Mouse (Mus musculus) embryonic facial prominence, embryonic 11.5 days (tissue): ENCODE data around the gene Kcnk7. TPM values are rescaled to one million over a fixed set of nuclear protein-coding genes. Genes with fewer than 3 reads are reported as not detected.

Experiments used
- ATAC-seq: fragments of 200-750 bp; cut with Nextera tagmentation; replicated peaks from 2 replicates; pipeline ENCODE4 v1.8.0; 2017; ENCODE audit warnings: low read depth; ENCODE audit not compliant: insufficient number of reproducible peaks, low FRiP score, low TSS enrichment
- DNase-seq: peaks from one replicate; pipeline ENCODE4 v3.0.0-alpha.2; 2015; ENCODE audit warnings: low spot score
- H3K27ac ChIP-seq: fragments of 300-500 bp; sonication (generic); replicated peaks from 2 replicates; pipeline ENCODE4 v1.5.1; 2014; ENCODE audit warnings: mild to moderate bottlenecking, low read depth, low read length, control low read depth
- H3K27me3 ChIP-seq: fragments of 300-500 bp; sonication (generic); 2 replicates; pipeline ENCODE4 v1.6.1; 2014; ENCODE audit warnings: mild to moderate bottlenecking, low read length, moderate library complexity, mixed read lengths; ENCODE audit not compliant: control insufficient read depth, insufficient read depth
- H3K36me3 ChIP-seq: fragments of 300-500 bp; sonication (generic); replicated peaks from 2 replicates; pipeline ENCODE4 v1.6.1; 2014; ENCODE audit warnings: low read depth, mild to moderate bottlenecking, low read length, moderate library complexity, mixed read lengths; ENCODE audit not compliant: control insufficient read depth, insufficient read depth
- H3K4me1 ChIP-seq: fragments of 300-500 bp; sonication (generic); 2 replicates; pipeline ENCODE4 v1.6.1; 2014; ENCODE audit warnings: low read length, mixed read lengths; ENCODE audit not compliant: control insufficient read depth, insufficient read depth
- H3K4me2 ChIP-seq: fragments of 300-500 bp; sonication (generic); 2 replicates; pipeline ENCODE4 v1.6.1; 2014; ENCODE audit warnings: low read depth, mild to moderate bottlenecking, control low read depth, low read length, moderate library complexity
- H3K4me3 ChIP-seq: fragments of 300-500 bp; sonication (generic); 2 replicates; pipeline ENCODE4 v1.5.1; 2014; ENCODE audit warnings: low read depth, low read length, control low read depth
- H3K9ac ChIP-seq: fragments of 300-500 bp; sonication (generic); replicated peaks from 2 replicates; pipeline ENCODE4 v1.6.1; 2014; ENCODE audit warnings: mild to moderate bottlenecking, control low read depth, low read length
- H3K9me3 ChIP-seq: fragments of 300-500 bp; sonication (generic); replicated peaks from 2 replicates; pipeline ENCODE4 v1.6.1; 2016; ENCODE audit warnings: mild to moderate bottlenecking, low read length, inconsistent platforms, mixed read lengths; ENCODE audit not compliant: control insufficient read depth
- WGBS: fragments of 180-500 bp; shearing (Covaris S2); extraction: QIAGEN DNeasy Blood & Tissue Kit; methylation state at CpG from one replicate; pipeline ENCODE4 v1.1.7; 2014; 5-methylcytosine and 5-hydroxymethylcytosine counted together
- polyA plus RNA-seq: library from polyadenylated mRNA; unstranded; fragments of >200 nt; fragmentation: Nextera tagmentation; extraction: Ambion mirVana; gene quantifications from 2 replicates; pipeline ENCODE4 v1.2.1, GENCODE M21; 2014

The Kcnk7 gene
- polyA plus RNA-seq, 1 experiment from 2014 or later: not detected

DNA sequence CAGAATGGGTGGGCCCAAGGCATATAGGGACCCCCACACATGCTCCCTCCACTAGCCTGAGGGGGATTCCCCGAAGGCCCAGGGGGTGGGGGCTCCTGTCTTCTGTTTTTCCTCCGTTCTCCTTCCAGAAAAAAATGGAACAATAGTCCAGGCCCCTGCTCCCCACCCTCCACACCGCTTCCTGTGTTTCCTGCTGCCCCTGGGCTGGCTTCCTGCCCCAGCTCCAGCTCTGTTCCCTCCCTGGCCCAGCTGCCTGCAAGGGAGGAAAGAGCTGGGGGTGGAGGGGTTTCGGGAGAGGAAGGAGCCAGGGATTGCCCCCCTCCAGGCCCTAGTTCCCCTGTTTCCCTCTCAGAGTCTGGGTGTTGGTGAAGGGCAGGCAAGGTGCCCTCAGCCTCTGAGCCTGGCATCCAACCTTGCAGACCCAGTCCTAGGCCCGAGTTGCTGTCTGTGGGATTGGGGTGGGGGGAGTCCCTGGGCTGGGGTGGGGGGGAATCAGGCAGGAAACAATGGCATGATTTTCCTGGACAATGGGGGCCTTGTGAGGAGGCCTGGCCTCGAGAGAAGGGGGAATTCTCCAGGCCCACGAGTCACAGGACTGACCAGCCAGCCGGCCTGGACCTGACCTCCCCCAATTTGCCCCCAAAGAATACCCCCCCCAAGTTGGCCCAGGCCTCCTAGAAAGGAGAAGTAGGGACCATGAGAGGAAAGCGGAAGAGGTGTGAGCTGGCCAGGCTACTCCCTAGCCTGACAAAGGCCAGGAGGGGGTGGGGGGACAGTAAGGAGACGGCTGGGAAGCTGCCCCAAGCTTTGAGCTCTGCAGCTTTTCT is 11.9 kb upstream of the Kcnk7 start:
- no peaks in the 10 kb centered on the region for H3K27me3 ChIP-seq
- DNase-seq (no peak), ATAC-seq (no peak)
- H3K9me3 ChIP-seq: no peaks in the 10 kb centered on the region
- WGBS: 42% methylated on average over 10 of the region's 10 CpGs
- H3K4me2 ChIP-seq: peak overlapping the region; percentile 71
- H3K9ac ChIP-seq: peak overlapping the region; percentile 47
- H3K27ac ChIP-seq: 0 out of 2 replicates have a peak overlapping the region, but pooled peaks have one; percentile 28
- H3K4me3 ChIP-seq: peak overlapping the region; percentile 71
- peaks cover 14% of the 10 kb centered on the region for H3K4me1 ChIP-seq
- H3K36me3 ChIP-seq: peaks cover 13% of the 10 kb centered on the region

GRCm38 (mm10) chr19:5692913-5693396 is 11.2 kb upstream of the Kcnk7 start:
- 69% methylated on average over 10 of the region's 10 CpGs for WGBS

DNA sequence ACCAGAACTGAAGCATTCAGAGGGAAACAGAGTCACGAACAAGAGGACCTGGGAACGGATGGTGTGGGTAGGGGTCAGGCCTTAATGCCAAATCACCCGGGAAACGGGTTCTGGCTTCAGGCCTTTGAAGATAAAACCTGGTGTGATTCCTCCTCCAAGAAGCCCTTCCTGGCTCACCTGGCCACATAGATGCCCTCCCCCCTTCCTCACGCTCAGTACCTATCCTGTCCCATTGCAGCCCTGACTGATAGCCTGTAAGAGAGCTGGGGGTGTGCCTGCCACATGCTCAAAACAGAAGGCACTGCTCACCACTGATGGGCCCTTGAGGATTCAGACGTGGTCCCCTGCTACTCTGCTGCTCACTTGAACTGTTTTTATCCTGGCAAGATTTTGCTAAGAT is 10.4 kb upstream of the Kcnk7 start:
- peaks cover 12% of the 10 kb centered on the region for H3K4me1 ChIP-seq
- H3K4me3 ChIP-seq: no peak overlapping the region
- WGBS: 89% methylated on average over 6 of the region's 6 CpGs
- H3K36me3 ChIP-seq: peaks cover 20% of the 10 kb centered on the region
- H3K9me3 ChIP-seq: no peaks in the 10 kb centered on the region
- peak overlapping the region; percentile 10; the same call in 1 of the 2 replicates for H3K9ac ChIP-seq
- no peak overlapping the region for H3K4me2 ChIP-seq
- H3K27me3 ChIP-seq: no peaks in the 10 kb centered on the region
- DNase-seq (no peak), ATAC-seq (no peak)
- H3K27ac ChIP-seq: no peak overlapping the region

More at GRCm38 (mm10) chr19:5692913-5693396, 11.2 kb upstream of the Kcnk7 start:
- Histone ChIP-seq H3K4me1 (peaks cover 12% of the 10 kb centered on the region), H3K27ac (peak overlapping the region; percentile 28; the same call in 1 of the 2 replicates), H3K36me3 (peaks cover 17% of the 10 kb centered on the region), H3K4me2 (peak overlapping the region; percentile 71), H3K4me3 (peak overlapping the region; percentile 8; the same call in 1 of the 2 replicates), H3K9ac (peak overlapping the region; percentile 47), H3K9me3 (no peaks in the 10 kb centered on the region), H3K27me3 (no peaks in the 10 kb centered on the region)
- ATAC-seq: no peak
- no peak for DNase-seq

- Histone ChIP-seq H3K4me3 (no peak overlapping the region), H3K27ac (no peak overlapping the region), H3K4me1 (peaks cover 6% of the 10 kb centered on the region), H3K9ac (peak overlapping the region; percentile 4; the same call in 1 of the 2 replicates), H3K27me3 (no peaks in the 10 kb centered on the region), H3K4me2 (peak overlapping the region; percentile 25), H3K9me3 (no peaks in the 10 kb centered on the region), H3K36me3 (peaks cover 29% of the 10 kb centered on the region)
- ATAC-seq: peak; percentile 32; the same call in 1 of the 2 replicates
- peak; percentile 59 for DNase-seq
- WGBS: 14% methylated on average over 41 of the region's 41 CpGs
These were observed 8.2 kb upstream of the Kcnk7 start for GRCm38 (mm10) chr19:5695849-5696462.

GRCm38 (mm10) chr19:5704801-5705571 is 819 bp downstream of the Kcnk7 start:
- H3K9ac ChIP-seq: no peak overlapping the region
- H3K27ac ChIP-seq: no peak overlapping the region
- no peak overlapping the region for H3K4me3 ChIP-seq
- no peak overlapping the region for H3K4me2 ChIP-seq
- 42% methylated on average over 10 of the region's 10 CpGs for WGBS
- peak; percentile 49; the same call in 1 of the 2 replicates for ATAC-seq
- H3K27me3 ChIP-seq: no peaks in the 10 kb centered on the region
- no peak for DNase-seq
- peaks cover 22% of the 10 kb centered on the region for H3K36me3 ChIP-seq
- no peaks in the 10 kb centered on the region; the same call in 1 of the 2 replicates for H3K4me1 ChIP-seq
- no peaks in the 10 kb centered on the region for H3K9me3 ChIP-seq

GRCm38 (mm10) chr19:5710068-5710467 is 5.9 kb downstream of the Kcnk7 start:
- no peak overlapping the region for H3K4me2 ChIP-seq
- H3K9ac ChIP-seq: no peak overlapping the region
- H3K4me1 ChIP-seq: no peaks in the 10 kb centered on the region; the same call in 1 of the 2 replicates
- ATAC-seq: no peak
- no peaks in the 10 kb centered on the region for H3K27me3 ChIP-seq
- no peak overlapping the region for H3K4me3 ChIP-seq
- 95% methylated on average over 6 of the region's 6 CpGs for WGBS
- DNase-seq: no peak
- H3K9me3 ChIP-seq: no peaks in the 10 kb centered on the region
- no peak overlapping the region for H3K27ac ChIP-seq
- H3K36me3 ChIP-seq: no peaks in the 10 kb centered on the region; the same call in none of the 2 replicates

DNA sequence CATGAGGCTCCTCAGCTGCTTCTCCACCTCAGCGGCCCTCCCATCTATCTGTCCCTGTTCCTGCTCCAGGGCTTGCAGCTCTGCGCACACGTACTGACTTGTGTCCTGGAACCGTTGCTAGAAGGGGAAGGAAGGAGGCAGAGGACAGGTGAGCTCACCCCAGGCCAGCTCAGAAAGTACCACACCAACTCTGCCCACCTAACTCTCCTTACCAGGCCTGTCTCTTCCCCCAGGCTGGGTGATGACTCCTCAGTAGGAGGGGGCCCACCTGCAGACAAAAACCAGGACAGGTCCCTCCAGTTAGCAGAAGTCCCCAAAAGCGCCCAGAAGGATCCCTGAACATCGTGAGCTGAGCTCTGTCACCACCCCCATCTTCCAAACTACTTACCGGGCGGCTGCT is 6.4 kb downstream of the Kcnk7 start:
- no peak for ATAC-seq
- H3K9me3 ChIP-seq: no peaks in the 10 kb centered on the region
- no peak overlapping the region for H3K9ac ChIP-seq
- H3K27ac ChIP-seq: no peak overlapping the region
- H3K4me1 ChIP-seq: no peaks in the 10 kb centered on the region
- 78% methylated on average over 8 of the region's 8 CpGs for WGBS
- no peak overlapping the region for H3K4me3 ChIP-seq
- H3K4me2 ChIP-seq: no peak overlapping the region
- H3K36me3 ChIP-seq: no peaks in the 10 kb centered on the region; the same call in none of the 2 replicates
- DNase-seq: no peak
- H3K27me3 ChIP-seq: no peaks in the 10 kb centered on the region
